Mouse (Mus musculus): ENCODE measurements at regions not wholly inside any gene's neighbourhood (a gene's known extent, or its start where the extent isn't known, plus 50 kb on each side); places are given as distances from the start of the nearest gene placed in this dataset.

DNA sequence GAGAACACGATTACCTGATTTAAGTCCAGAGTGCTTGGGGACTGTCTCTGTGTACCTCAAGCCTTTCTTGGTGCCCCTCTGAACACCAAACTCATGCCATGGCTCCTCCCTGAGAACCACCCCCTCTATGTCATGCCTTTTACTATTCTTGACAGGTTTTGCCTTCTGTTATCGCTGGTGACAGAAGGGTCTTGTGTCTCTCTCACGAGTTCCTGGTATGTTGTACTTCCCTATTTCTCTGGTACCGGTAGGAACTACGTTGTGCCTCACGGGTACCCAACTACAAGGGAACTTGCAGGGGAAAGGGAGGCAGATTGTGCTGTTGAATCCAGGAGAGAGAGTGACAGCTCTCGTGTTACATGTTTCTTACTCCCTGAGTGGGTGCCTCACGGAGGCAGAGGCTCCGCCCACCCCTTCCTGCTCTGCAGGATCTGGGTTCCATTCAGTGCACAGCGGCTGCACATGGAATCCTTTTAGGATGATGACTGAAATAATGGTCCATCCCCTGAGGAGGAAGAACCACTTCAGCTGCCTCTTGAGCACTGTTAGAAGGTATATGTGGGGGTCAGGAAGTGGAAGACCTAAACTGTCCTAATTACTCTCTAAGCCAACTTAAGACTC, 80.0 kb upstream of the Mpp6 start:
- H3K36me3 ChIP-seq (ENCODE audit: insufficient read depth, low read length) = no peaks in the 10 kb centered on the region
- TF ChIP-seq NANOG (IDR thresholded peaks at IDR 0.05; ENCODE audit: borderline replicate concordance, low read length) = no peak
- TF ChIP-seq CTCF (conservative IDR thresholded peaks at IDR 0.05; ENCODE audit: low read length) = no peak
- no peak for TF ChIP-seq POU5F1 (IDR thresholded peaks at IDR 0.05; ENCODE audit: borderline replicate concordance, low read length)
- no peaks in the 10 kb centered on the region for H3K4me1 ChIP-seq (replicated peaks; ENCODE audit: low read depth, low read length)
- no peak overlapping the region for H3K4me3 ChIP-seq (replicated peaks; ENCODE audit: low read length)
- H3K27me3 ChIP-seq (ENCODE audit: insufficient read depth, low read length) = no peaks in the 10 kb centered on the region
- H3K9me3 ChIP-seq (ENCODE audit: low read length) = no peaks in the 10 kb centered on the region

DNA sequence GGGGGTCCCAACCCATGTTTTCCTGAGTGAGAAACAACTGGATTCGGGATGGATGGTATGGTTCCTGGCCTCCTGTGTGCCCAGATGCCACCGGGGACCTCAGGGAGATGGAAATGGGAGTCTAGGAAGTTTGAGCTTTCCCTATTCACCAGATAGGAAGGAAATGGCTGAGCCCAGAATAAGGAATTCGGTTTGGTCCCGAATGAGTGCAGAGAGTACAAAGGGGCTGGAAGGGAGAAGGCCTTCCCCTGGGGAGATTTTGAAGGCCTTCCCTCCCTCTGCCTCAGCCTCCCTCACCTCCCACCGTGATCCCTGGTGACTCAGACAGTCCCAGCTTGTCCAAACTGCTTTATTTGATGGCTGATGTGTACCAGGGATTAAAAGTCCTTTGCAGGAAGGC, 78.7 kb upstream of the Mpp6 start:
- Histone ChIP-seq H3K4me3 (replicated peaks; ENCODE audit: low read length) (no peak overlapping the region), H3K9me3 (ENCODE audit: low read length) (no peaks in the 10 kb centered on the region), H3K4me1 (replicated peaks; ENCODE audit: low read depth, low read length) (no peaks in the 10 kb centered on the region), H3K27me3 (ENCODE audit: insufficient read depth, low read length) (no peaks in the 10 kb centered on the region), H3K36me3 (ENCODE audit: insufficient read depth, low read length) (no peaks in the 10 kb centered on the region)
- TF ChIP-seq POU5F1 (IDR thresholded peaks at IDR 0.05; ENCODE audit: borderline replicate concordance, low read length) (no peak), NANOG (IDR thresholded peaks at IDR 0.05; ENCODE audit: borderline replicate concordance, low read length) (no peak), CTCF (conservative IDR thresholded peaks at IDR 0.05; ENCODE audit: low read length) (no peak)

DNA sequence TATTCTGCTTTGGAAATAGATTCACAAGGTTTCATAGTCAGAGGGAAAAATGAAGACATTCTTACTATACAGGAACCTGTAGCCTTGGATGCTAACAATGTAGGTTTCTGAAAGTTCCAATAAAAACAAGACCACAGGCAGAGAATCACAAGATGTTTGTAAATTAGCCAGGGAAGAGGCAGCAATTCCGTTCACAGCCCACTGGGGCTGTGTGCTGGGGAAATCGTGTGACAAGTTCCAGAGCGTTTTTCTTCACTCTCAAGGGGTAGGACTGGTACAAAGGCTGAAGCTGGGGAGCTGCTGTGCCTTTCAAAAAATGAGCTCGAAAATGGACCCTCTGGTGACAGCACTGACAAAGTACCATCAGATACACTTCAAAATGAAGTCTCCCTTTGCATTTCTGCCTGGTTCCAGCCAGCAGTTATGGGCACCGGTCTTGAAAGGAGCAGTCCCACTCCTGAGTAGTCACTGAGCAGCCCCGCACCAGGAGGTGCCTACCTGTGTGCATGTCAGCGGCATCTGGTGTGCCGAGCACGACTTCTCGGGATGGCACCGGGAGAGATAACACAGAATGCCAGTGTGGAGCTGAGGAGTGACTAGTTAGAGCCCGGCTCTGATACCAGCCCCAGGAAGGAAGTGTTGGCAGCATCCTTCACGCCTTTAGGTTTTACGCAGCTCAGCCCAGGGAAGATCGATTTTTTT, 77.0 kb upstream of the Mpp6 start:
- no peak overlapping the region for H3K4me3 ChIP-seq (replicated peaks; ENCODE audit: low read length)
- no peaks in the 10 kb centered on the region for H3K9me3 ChIP-seq (ENCODE audit: low read length)
- H3K4me1 ChIP-seq (replicated peaks; ENCODE audit: low read depth, low read length) = no peaks in the 10 kb centered on the region
- no peak for TF ChIP-seq NANOG (IDR thresholded peaks at IDR 0.05; ENCODE audit: borderline replicate concordance, low read length)
- no peak for TF ChIP-seq POU5F1 (IDR thresholded peaks at IDR 0.05; ENCODE audit: borderline replicate concordance, low read length)
- no peak for TF ChIP-seq CTCF (conservative IDR thresholded peaks at IDR 0.05; ENCODE audit: low read length)
- H3K36me3 ChIP-seq (ENCODE audit: insufficient read depth, low read length) = no peaks in the 10 kb centered on the region
- no peaks in the 10 kb centered on the region for H3K27me3 ChIP-seq (ENCODE audit: insufficient read depth, low read length)

DNA sequence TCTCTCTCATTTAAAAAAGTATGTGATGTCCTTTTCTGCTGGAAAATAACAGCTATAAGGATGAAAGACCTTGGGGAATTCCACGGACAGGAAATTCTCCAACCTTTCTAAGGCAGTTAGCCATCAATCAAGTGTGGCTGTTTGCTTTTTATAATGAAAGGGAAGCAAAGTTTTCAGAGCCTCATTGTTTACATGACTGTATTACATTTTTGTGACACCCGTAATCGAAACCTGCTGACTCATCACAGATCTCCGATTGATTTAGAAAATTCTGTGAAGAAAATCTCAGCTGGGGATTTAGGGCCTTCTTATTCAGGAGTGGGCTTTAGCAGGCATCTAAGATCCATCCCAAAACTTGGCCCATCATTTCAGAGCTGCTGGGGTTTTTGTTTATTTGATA, 72.4 kb upstream of the Mpp6 start:
- no peaks in the 10 kb centered on the region for H3K36me3 ChIP-seq (ENCODE audit: insufficient read depth, low read length)
- no peaks in the 10 kb centered on the region for H3K4me1 ChIP-seq (replicated peaks; ENCODE audit: low read depth, low read length)
- no peak for TF ChIP-seq CTCF (conservative IDR thresholded peaks at IDR 0.05; ENCODE audit: low read length)
- no peak for TF ChIP-seq POU5F1 (IDR thresholded peaks at IDR 0.05; ENCODE audit: borderline replicate concordance, low read length)
- H3K27me3 ChIP-seq (ENCODE audit: insufficient read depth, low read length) = no peaks in the 10 kb centered on the region
- no peak overlapping the region for H3K4me3 ChIP-seq (replicated peaks; ENCODE audit: low read length)
- peaks cover 4% of the 10 kb centered on the region for H3K9me3 ChIP-seq (ENCODE audit: low read length)

DNA sequence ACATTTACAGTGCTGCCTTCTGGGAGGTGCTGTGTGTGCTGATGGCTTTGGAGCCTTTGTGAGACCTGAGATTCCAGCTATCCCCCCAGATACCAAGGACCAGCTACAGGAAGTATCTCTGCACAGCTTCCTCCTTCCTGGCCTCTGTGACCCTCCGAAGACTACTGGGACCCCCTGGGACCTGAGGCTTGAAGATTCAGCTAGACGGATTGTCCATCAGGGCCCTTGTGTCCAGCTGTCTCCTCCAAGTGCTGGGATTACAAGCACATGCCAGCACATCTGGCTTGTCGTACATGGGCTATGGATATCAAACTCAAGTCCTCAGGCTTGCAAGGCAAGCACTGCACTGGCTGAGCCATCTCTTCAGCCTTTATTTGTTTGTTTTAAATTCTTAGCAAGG, 71.7 kb upstream of the Mpp6 start:
- H3K4me1 ChIP-seq (replicated peaks; ENCODE audit: low read depth, low read length) = no peaks in the 10 kb centered on the region
- peaks cover 12% of the 10 kb centered on the region for H3K9me3 ChIP-seq (ENCODE audit: low read length)
- no peak for TF ChIP-seq NANOG (IDR thresholded peaks at IDR 0.05; ENCODE audit: borderline replicate concordance, low read length)
- TF ChIP-seq CTCF (conservative IDR thresholded peaks at IDR 0.05; ENCODE audit: low read length) = no peak
- TF ChIP-seq POU5F1 (IDR thresholded peaks at IDR 0.05; ENCODE audit: borderline replicate concordance, low read length) = no peak
- no peak overlapping the region for H3K4me3 ChIP-seq (replicated peaks; ENCODE audit: low read length)
- no peaks in the 10 kb centered on the region for H3K36me3 ChIP-seq (ENCODE audit: insufficient read depth, low read length)
- no peaks in the 10 kb centered on the region for H3K27me3 ChIP-seq (ENCODE audit: insufficient read depth, low read length)

DNA sequence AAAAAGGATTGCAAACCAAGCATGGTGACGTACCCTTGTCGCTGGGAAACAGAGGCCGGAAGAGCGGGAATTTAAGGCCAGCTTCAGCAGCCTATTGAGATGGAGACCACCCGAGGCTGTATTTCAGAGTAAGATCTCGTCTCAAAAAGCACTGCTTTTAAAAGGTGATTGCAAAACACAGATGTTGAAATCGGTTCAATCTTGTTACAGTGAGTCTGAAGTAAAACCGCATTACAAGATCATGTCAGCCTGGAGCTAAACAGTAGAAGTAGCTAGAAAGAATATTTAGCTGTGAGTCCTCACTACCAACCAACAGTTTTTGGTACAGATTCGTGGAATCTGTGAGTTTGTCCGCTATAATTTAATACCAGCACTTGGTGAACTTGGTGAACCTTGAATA, 69.0 kb upstream of the Mpp6 start:
- Histone ChIP-seq H3K4me3 (replicated peaks; ENCODE audit: low read length) (no peak overlapping the region), H3K36me3 (ENCODE audit: insufficient read depth, low read length) (no peaks in the 10 kb centered on the region), H3K27me3 (ENCODE audit: insufficient read depth, low read length) (peaks cover 3% of the 10 kb centered on the region; the same call in 1 of the 2 replicates), H3K4me1 (replicated peaks; ENCODE audit: low read depth, low read length) (no peaks in the 10 kb centered on the region), H3K9me3 (ENCODE audit: low read length) (peaks cover 15% of the 10 kb centered on the region)
- TF ChIP-seq NANOG (IDR thresholded peaks at IDR 0.05; ENCODE audit: borderline replicate concordance, low read length) (no peak), POU5F1 (IDR thresholded peaks at IDR 0.05; ENCODE audit: borderline replicate concordance, low read length) (no peak), CTCF (conservative IDR thresholded peaks at IDR 0.05; ENCODE audit: low read length) (no peak)

DNA sequence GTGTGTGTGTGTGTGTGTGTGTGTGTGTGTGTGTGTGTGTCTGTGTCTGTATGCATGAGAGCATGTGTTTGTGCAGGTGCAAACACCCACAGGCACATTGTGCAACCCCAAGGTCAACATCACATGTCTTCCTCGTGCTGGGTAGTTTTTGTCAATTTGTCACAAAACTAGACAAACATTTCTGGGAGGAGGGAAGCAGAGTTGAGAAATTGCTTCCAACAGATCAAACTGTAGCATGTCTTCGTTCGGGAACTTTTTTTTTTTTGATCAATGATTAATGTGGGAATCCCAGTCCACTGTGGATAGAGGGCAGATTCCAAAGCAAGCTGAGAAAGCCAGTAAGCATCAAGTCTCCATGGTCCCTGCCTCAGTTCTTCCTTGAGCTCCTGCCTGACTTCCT, 67.9 kb upstream of the Mpp6 start:
- Histone ChIP-seq H3K9me3 (ENCODE audit: low read length) (peaks cover 15% of the 10 kb centered on the region), H3K4me3 (replicated peaks; ENCODE audit: low read length) (no peak overlapping the region), H3K36me3 (ENCODE audit: insufficient read depth, low read length) (no peaks in the 10 kb centered on the region), H3K4me1 (replicated peaks; ENCODE audit: low read depth, low read length) (no peaks in the 10 kb centered on the region), H3K27me3 (ENCODE audit: insufficient read depth, low read length) (peaks cover 3% of the 10 kb centered on the region; the same call in 1 of the 2 replicates)
- TF ChIP-seq CTCF (conservative IDR thresholded peaks at IDR 0.05; ENCODE audit: low read length) = no peak
- TF ChIP-seq POU5F1 (IDR thresholded peaks at IDR 0.05; ENCODE audit: borderline replicate concordance, low read length) = no peak
- no peak for TF ChIP-seq NANOG (IDR thresholded peaks at IDR 0.05; ENCODE audit: borderline replicate concordance, low read length)

DNA sequence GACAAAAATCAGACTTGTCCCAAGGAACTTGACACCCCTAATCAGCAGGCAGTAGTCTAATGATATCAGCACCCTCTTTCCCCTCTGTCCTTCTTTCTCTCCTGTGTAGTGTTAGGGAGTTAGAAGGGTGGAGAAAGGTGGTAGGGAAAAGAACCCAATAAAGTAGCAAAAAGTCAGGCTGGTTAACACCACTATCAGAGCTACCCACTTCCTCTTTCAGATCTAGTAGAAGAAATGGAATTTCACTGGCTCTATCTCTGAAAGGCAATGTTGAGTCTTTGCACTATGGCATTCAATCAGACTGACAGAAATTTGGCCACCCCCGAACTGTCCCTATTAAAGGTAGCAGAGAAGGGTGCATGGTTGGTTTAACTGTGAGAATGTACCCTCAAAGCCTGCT, 65.9 kb upstream of the Mpp6 start:
- Histone ChIP-seq H3K4me3 (replicated peaks; ENCODE audit: low read length) (no peak overlapping the region), H3K27me3 (ENCODE audit: insufficient read depth, low read length) (peaks cover 3% of the 10 kb centered on the region; the same call in 1 of the 2 replicates), H3K36me3 (ENCODE audit: insufficient read depth, low read length) (no peaks in the 10 kb centered on the region), H3K9me3 (ENCODE audit: low read length) (peaks cover 15% of the 10 kb centered on the region), H3K4me1 (replicated peaks; ENCODE audit: low read depth, low read length) (no peaks in the 10 kb centered on the region)
- TF ChIP-seq NANOG (IDR thresholded peaks at IDR 0.05; ENCODE audit: borderline replicate concordance, low read length) = no peak
- no peak for TF ChIP-seq POU5F1 (IDR thresholded peaks at IDR 0.05; ENCODE audit: borderline replicate concordance, low read length)
- no peak for TF ChIP-seq CTCF (conservative IDR thresholded peaks at IDR 0.05; ENCODE audit: low read length)
